Mouse (Mus musculus): ENCODE measurements around the gene Idh3b.

Idh3b gene

DNA sequence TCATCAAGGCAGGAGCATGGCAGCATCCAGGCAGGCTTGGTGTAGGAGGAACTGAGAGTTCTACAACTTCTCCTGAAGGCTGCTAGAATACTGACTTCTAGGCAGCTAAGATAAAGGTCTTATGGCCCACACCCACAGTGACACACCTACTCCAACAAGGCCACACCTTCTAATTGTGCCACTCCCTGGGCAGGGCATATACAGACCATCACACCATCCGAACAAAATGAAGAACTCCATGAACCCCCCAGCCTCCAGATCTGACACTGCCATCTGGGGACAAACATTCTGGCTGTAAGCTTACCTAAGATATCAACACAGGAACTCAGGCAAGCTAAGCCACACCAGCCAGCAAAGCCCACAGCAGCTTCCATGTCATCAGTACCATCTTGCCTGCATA, 18.8 kb downstream of the Idh3b start:
- DNase-seq (ENCODE audit: low read depth, low spot score): no peak

DNA sequence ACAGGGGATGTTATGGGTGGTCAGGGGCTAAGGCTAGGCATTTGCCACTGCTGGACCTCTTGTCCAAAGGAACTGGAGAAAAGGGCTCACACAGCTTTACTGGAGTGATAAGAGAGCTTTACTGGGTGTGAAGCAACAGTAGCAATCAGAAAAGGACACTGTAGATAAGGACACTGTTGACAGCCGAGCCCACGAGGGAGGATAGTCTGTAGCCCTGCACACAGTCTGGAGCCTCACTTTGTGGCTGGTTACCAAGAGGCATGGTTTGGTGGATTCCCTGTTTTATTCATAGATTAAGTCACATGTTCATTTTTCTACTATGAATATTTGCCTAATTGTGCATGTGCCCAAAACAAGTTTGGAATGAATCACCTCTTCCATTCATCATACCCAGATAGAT, 21.9 kb downstream of the Idh3b start:
- DNase-seq (ENCODE audit: low read depth, low spot score): no peak

DNA sequence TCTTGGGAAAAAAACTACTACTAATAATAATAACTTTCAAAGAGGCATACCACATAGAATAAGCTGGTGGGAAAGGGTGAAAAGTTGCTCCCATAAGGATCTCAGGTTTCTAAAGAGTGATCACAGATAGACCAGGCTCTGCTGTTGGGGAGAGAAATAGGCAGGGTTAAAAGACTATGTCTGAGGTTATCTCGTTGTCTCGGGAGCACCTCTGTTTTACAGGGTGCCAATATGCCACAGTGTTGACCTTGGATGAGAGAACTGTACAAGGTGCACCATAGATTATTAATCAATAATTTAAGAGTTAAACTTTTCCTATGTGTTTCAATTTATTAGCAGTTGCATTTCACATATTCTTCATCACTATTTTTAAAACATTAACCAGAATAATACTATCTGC, 22.4 kb downstream of the Idh3b start:
- no peak for DNase-seq (ENCODE audit: low read depth, low spot score)

DNA sequence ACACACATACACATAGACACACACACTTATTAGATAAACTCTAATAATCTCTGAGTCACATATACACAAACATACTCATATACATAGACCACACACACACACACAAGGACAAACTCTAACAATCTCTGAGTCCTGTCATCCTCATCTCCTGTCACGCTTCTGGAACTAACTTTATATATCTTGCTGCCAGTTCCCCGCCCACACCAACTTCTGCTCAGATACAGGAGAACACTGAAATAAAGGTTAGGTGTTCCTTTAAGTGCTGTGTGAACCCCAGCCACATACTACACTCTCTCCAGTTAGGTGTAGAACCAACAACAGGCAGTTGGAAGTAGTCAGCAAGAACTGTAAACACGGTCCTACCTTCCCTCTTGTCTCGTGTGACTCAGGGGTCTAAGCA, 23.5 kb downstream of the Idh3b start:
- DNase-seq (ENCODE audit: low read depth, low spot score): no peak

DNA sequence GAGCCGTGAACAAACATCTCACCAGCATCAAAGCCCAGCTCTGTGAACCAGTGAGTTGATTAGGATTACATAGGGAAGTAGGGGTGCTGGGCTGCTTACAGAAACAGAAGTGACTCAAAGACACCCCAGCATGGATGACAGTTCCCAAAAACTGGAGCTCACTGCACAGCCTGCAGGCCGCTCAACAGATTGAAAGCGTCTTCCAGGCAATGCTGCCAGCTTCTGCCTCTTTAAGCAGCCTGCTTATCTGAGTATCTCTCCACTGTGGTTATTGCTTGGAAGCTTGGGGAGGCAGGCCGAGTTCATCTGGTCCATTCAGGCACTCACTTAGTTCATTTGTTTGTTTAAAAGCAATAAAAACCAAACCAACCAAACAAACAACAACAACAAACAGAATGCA, 27.6 kb downstream of the Idh3b start:
- no peak for DNase-seq (ENCODE audit: low read depth, low spot score)

DNA sequence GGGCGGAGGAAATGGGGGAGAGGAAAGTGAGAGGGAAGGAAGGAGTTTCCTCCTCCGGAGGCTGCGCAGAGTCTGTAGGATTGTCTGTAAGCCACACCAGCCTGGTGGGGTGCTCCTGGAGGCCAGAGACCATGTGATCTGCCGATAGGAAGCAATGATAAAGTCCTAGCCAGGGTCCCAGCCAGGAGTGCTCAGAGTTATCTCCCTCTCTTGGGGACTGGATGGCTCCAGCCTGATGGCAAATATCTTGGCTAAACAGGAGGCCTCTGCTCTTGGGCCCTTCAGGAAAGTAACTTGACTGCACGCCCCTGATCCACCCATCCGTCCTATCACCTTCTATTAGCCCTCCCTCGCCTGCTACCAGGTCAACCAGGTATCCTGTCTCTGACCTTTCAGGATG, 36.1 kb downstream of the Idh3b start:
- DNase-seq (ENCODE audit: low read depth, low spot score): no peak

DNA sequence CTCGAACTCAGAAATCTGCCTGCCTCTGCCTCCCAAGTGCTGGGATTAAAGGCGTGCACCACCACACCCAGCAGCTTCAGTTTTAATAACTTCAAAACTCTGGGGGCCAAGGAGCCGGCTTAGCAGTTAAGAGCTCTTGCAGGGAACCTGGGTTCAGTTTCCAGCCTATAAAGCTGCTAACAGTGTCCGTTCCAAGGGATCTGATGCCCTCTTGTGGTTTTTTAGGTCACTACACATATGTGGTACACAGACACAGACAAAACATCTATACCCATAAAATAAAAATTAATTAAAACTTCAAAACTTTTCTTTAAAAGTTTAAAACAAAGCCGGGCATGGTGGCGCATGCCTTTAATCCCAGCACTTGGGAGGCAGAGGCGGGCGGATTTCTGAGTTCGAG, 37.4 kb downstream of the Idh3b start:
- peak; percentile 40 for DNase-seq (ENCODE audit: low read depth, low spot score)
